15 mouse cellular contexts compared by ENCODE assay signal in genomic region chr8:120247618-120248017, GRCm38 (mm10). TPM values are rescaled to one million over a fixed set of nuclear protein-coding genes. Genes with fewer than 3 reads are reported as not detected.
DNase-seq lines count a peak whose midpoint lies in the region; ATAC-seq and TF ChIP-seq lines count a peak whose summit lies in the region.
"Had no signal": no experiment of that assay in that cellular context is flagged by ENCODE, and none has a peak within 500 bp of the region (broad histone marks: within the 10 kb centered on the region; RNA-seq: fewer than 3 reads in every experiment).

No protein-coding gene starts in this region.

- H3K4me1 ChIP-seq in heart, adult 2 months (ENCODE audit: control insufficient read depth, insufficient read depth, low read length) = peaks cover 7% of the 10 kb centered on the region
- H3K4me1 ChIP-seq in heart, embryonic 10.5 days = peaks cover 35% of the 10 kb centered on the region
- no peaks in the 10 kb centered on the region for H3K4me1 ChIP-seq in liver, embryonic 14.5 days (replicated peaks; ENCODE audit: control insufficient read depth in 2 of 2, insufficient read depth in 2 of 2, low read length in 1 of 2)
- H3K4me1 ChIP-seq in ES-Bruce4 (ENCODE audit: control insufficient read depth, insufficient read depth, low read length) = no peaks in the 10 kb centered on the region
- peaks cover 6% of the 10 kb centered on the region for H3K4me1 ChIP-seq in cortical plate, adult 2 months (ENCODE audit: control insufficient read depth, insufficient read depth, low read length)

- peak; percentile 65 for TF ChIP-seq CTCF in heart, adult 2 months (IDR thresholded peaks at IDR 0.05)
- peak; percentile 58 for TF ChIP-seq CTCF in liver, embryonic 14.5 days (IDR thresholded peaks at IDR 0.05; ENCODE audit: low read depth)
- peak; percentile 48 for TF ChIP-seq CTCF in ES-Bruce4 (IDR thresholded peaks at IDR 0.05; ENCODE audit: low read depth, low read length)
- peak; percentile 26; the same call in 1 of the 2 replicates for TF ChIP-seq CTCF in cortical plate, adult 2 months (IDR thresholded peaks at IDR 0.05; ENCODE audit: extremely low read depth, insufficient read depth, low read length)

- no peak overlapping the region for H3K9ac ChIP-seq in heart, adult 2 months (ENCODE audit: low read depth, low read length)
- H3K9ac ChIP-seq in liver, embryonic 14.5 days (replicated peaks) = no peak overlapping the region
- H3K9ac ChIP-seq in ES-Bruce4 (ENCODE audit: low read depth, poor library complexity, severe bottlenecking) = no peak overlapping the region
- H3K9ac ChIP-seq: heart, embryonic 15.5 days; hindbrain, embryonic 13.5 days; midbrain, embryonic 12.5 days; stomach, embryonic 15.5 days had no signal

- no peaks in the 10 kb centered on the region for H3K27me3 ChIP-seq in heart, adult 2 months (ENCODE audit: control insufficient read depth, insufficient read depth, low read length)
- no peaks in the 10 kb centered on the region for H3K27me3 ChIP-seq in heart, embryonic 10.5 days (ENCODE audit: insufficient read depth, poor library complexity, severe bottlenecking)
- H3K27me3 ChIP-seq in liver, embryonic 14.5 days (ENCODE audit: control insufficient read depth, insufficient read depth, low read length) = no peaks in the 10 kb centered on the region
- H3K27me3 ChIP-seq in ES-Bruce4 (ENCODE audit: control insufficient read depth, insufficient read depth, low read length, poor library complexity, severe bottlenecking) = no peaks in the 10 kb centered on the region
- H3K27me3 ChIP-seq: heart, embryonic 15.5 days; hindbrain, embryonic 13.5 days; midbrain, embryonic 12.5 days; stomach, embryonic 15.5 days had no signal

- no peak for DNase-seq in heart, adult 2 months
- DNase-seq in heart, embryonic 10.5 days (ENCODE audit: low spot score) = no peak
- no peak for DNase-seq in liver, embryonic 14.5 days (ENCODE audit: low read depth in 3 of 3, low spot score in 3 of 3)
- DNase-seq in liver = no peak
- DNase-seq in right cerebral cortex, postnatal 36 days (ENCODE audit: low spot score in 2 of 2) = no peak
- DNase-seq: B cell, adult 2 months; cerebellum, adult 18-20 months; thymus, postnatal 4 days had no signal

- intact Hi-C loops in heart, adult 2 months (cut with DNase I) = no loop called here

- no peak for ATAC-seq in liver, embryonic 14.5 days (ENCODE audit: insufficient read depth)

- 88% methylated on average over 5 of the region's 5 CpGs for WGBS in heart, adult 2 months
- 85% methylated on average over 5 of the region's 5 CpGs for WGBS in heart, embryonic 10.5 days
- 67% methylated on average over 5 of the region's 5 CpGs for WGBS in liver, embryonic 14.5 days (ENCODE audit: insufficient replicate concordance)

- no peaks in the 10 kb centered on the region; the same call in 1 of the 2 replicates for H3K79me2 ChIP-seq in heart, adult 2 months (replicated peaks; ENCODE audit: control insufficient read depth, insufficient read depth, low read length)

- no peak for TF ChIP-seq POLR2A in heart, adult 2 months (IDR thresholded peaks at IDR 0.05; ENCODE audit: insufficient read depth, low read depth, low read length)
- no peak for TF ChIP-seq POLR2A in ES-Bruce4 (IDR thresholded peaks at IDR 0.05; ENCODE audit: insufficient read depth, low read length)
- TF ChIP-seq POLR2A in cortical plate, adult 2 months (IDR thresholded peaks at IDR 0.05; ENCODE audit: extremely low read depth, insufficient read depth, low read length) = no peak

- no peak overlapping the region for H3K4me3 ChIP-seq in heart, adult 2 months
- no peak overlapping the region for H3K4me3 ChIP-seq in heart, embryonic 10.5 days
- H3K4me3 ChIP-seq in liver, embryonic 14.5 days (ENCODE audit: insufficient read depth in 1 of 2, low read depth in 2 of 2, low read length in 2 of 2) = no peak overlapping the region
- H3K4me3 ChIP-seq in ES-Bruce4 (ENCODE audit: low read depth, low read length) = no peak overlapping the region
- no peak overlapping the region for H3K4me3 ChIP-seq in cortical plate, adult 2 months (ENCODE audit: insufficient read depth, low read length)
- H3K4me3 ChIP-seq: erythroblast, embryonic 14.5 days; heart, embryonic 15.5 days; hindbrain, embryonic 13.5 days; midbrain, embryonic 12.5 days; stomach, embryonic 15.5 days had no signal

- H3K27ac ChIP-seq in heart, adult 2 months = no peak overlapping the region
- H3K27ac ChIP-seq in heart, embryonic 10.5 days = no peak overlapping the region
- H3K27ac ChIP-seq in liver, embryonic 14.5 days = no peak overlapping the region
- no peak overlapping the region for H3K27ac ChIP-seq in ES-Bruce4 (ENCODE audit: insufficient read depth, low read length)
- no peak overlapping the region for H3K27ac ChIP-seq in cortical plate, adult 2 months (ENCODE audit: insufficient read depth, low read length)
- H3K27ac ChIP-seq: hindbrain, embryonic 13.5 days; midbrain, embryonic 12.5 days; stomach, embryonic 15.5 days had no signal

- no peak overlapping the region for H3K4me2 ChIP-seq in liver, embryonic 14.5 days (ENCODE audit: low read depth)
- H3K4me2 ChIP-seq: heart, embryonic 15.5 days; hindbrain, embryonic 13.5 days; midbrain, embryonic 12.5 days; stomach, embryonic 15.5 days had no signal

- H3K9me3 ChIP-seq in heart, embryonic 10.5 days = no peaks in the 10 kb centered on the region
- no peaks in the 10 kb centered on the region for H3K9me3 ChIP-seq in liver, embryonic 14.5 days (ENCODE audit: control insufficient read depth, low read length)
- no peaks in the 10 kb centered on the region for H3K9me3 ChIP-seq in ES-Bruce4 (replicated peaks; ENCODE audit: control insufficient read depth, insufficient read depth, low read length, poor library complexity, severe bottlenecking)
- H3K9me3 ChIP-seq: heart, embryonic 15.5 days; hindbrain, embryonic 13.5 days; stomach, embryonic 15.5 days had no signal

- TF ChIP-seq EP300 in heart, adult 2 months (IDR thresholded peaks at IDR 0.05; ENCODE audit: insufficient read depth, low read depth, low read length) = no peak
- TF ChIP-seq EP300 in liver, embryonic 14.5 days (IDR thresholded peaks at IDR 0.05; ENCODE audit: low read depth) = no peak
- no peak for TF ChIP-seq EP300 in ES-Bruce4 (IDR thresholded peaks at IDR 0.05; ENCODE audit: insufficient read depth, low read depth, low read length)

- no peaks in the 10 kb centered on the region for H3K36me3 ChIP-seq in heart, adult 2 months (ENCODE audit: control insufficient read depth, insufficient read depth, low read length)
- H3K36me3 ChIP-seq in heart, embryonic 10.5 days = peaks cover 12% of the 10 kb centered on the region
- H3K36me3 ChIP-seq in liver, embryonic 14.5 days (replicated peaks; ENCODE audit: control insufficient read depth, insufficient read depth, low read depth) = no peaks in the 10 kb centered on the region
- no peaks in the 10 kb centered on the region for H3K36me3 ChIP-seq in ES-Bruce4 (ENCODE audit: control insufficient read depth, insufficient read depth, low read length, poor library complexity, severe bottlenecking)
- H3K36me3 ChIP-seq: heart, embryonic 15.5 days; hindbrain, embryonic 13.5 days; midbrain, embryonic 12.5 days; stomach, embryonic 15.5 days had no signal

RNA-seq across cellular contexts. Expression of gene Gse1, which starts 19.4 kb away (rescaled TPM):
- 10 to 100 TPM; 21.0 to 24.3 TPM for total RNA-seq in heart, adult 2 months (2021)
- polyA plus RNA-seq in heart, adult 2 months (2012; rRNA removed) = 12.1 and 12.8 TPM in 2 replicates
- 12.2 and 13.7 TPM in 2 replicates for polyA plus RNA-seq in heart, embryonic 10.5 days (2016; fragmentation: Nextera tagmentation; extraction: Ambion mirVana)
- 14.9 and 16.0 TPM in 2 replicates for polyA plus RNA-seq in liver, embryonic 14.5 days (2012; rRNA removed)
- polyA plus RNA-seq in liver, embryonic 14.5 days (2014; fragmentation: Nextera tagmentation; extraction: Ambion mirVana) = 11.4 and 13.9 TPM in 2 replicates
- 20.7 and 31.8 TPM in 2 replicates for polyA plus RNA-seq in ES-Bruce4 (2011; ENCODE audit: insufficient read depth, insufficient read length, low read depth, missing spikeins)
- 41.0 and 46.8 TPM in 2 replicates for polyA plus RNA-seq in cortical plate, adult 2 months (2012; rRNA removed)
